Comparison of ENCODE assay signal across 1 mouse cellular context in the genomic region with DNA sequence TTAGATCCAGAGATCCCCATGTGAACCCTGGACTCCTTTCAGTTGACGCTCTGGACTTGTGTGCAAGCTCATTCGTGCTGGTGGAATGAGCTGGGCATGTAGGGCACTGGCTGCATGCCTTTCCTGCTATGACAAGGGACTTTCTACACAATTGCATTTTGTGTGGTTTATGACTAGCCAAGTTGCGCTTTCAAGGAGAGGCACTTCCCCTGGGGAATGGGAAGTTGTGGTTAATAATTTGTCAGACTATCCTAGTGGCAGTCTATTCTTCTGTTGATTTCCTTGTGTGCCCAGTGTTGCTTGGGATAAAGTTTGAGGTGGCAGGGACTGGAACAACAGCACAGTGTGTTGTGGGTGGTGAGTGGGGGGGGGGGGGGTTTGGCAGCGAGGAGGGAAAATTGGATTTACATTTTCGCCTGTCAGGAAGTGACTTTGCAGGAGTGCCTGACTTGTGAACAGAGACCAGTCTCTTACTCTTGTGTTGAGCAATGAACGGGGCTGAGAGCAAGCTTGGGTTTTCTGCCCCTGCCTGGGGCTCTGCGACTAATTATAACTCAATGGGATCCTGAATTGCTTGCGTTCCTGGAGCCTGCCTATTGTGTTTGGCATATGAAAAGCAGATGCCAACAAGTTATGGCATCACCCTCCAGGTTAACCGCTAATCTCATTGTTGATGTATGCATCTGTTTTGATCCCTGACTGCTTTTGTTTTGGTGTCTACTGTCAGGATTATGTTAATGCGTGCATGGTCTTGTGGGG.
TF ChIP-seq lines count a peak whose summit lies in the region.

No protein-coding gene starts in this region.

TF ChIP-seq in myocyte, 11 proteins besides CTCF, POLR2A, EP300 and RAD21:
- TF ChIP-seq USF1 (IDR thresholded peaks at IDR 0.05; ENCODE audit: low read depth) (no peak), MYOD1 (IDR thresholded peaks at IDR 0.05; ENCODE audit: control insufficient read depth in 1 of 3, insufficient read length in 2 of 3, low read depth in 2 of 3) (no peak), MYOG (IDR thresholded peaks at IDR 0.05; ENCODE audit: control insufficient read depth in 1 of 3, insufficient read depth in 1 of 3, insufficient read length in 2 of 3, low read depth in 2 of 3) (no peak), TCF3 (IDR thresholded peaks at IDR 0.05; ENCODE audit: insufficient read length, low read depth) (no peak), POLR2AphosphoS2 (IDR thresholded peaks at IDR 0.05; ENCODE audit: insufficient read length, low read depth) (no peak), MAX (IDR thresholded peaks at IDR 0.05; ENCODE audit: low read depth) (no peak), SRF (IDR thresholded peaks at IDR 0.05; ENCODE audit: control insufficient read depth, insufficient read length, low read depth) (no peak)
